Mouse (Mus musculus) urinary bladder, postnatal 4 days (tissue): ENCODE measurements around the gene Shc1.
A peak's percentile ranks its signal among the peaks of the same experiment; 100 is the strongest.

Source experiments
- DNase-seq, 2 experiments: peaks; one replicate each; pipeline ENCODE4 v3.0.0; 2021 to 2022; ENCODE audit warnings: low spot score in 2 of 2

Shc1 gene

DNA sequence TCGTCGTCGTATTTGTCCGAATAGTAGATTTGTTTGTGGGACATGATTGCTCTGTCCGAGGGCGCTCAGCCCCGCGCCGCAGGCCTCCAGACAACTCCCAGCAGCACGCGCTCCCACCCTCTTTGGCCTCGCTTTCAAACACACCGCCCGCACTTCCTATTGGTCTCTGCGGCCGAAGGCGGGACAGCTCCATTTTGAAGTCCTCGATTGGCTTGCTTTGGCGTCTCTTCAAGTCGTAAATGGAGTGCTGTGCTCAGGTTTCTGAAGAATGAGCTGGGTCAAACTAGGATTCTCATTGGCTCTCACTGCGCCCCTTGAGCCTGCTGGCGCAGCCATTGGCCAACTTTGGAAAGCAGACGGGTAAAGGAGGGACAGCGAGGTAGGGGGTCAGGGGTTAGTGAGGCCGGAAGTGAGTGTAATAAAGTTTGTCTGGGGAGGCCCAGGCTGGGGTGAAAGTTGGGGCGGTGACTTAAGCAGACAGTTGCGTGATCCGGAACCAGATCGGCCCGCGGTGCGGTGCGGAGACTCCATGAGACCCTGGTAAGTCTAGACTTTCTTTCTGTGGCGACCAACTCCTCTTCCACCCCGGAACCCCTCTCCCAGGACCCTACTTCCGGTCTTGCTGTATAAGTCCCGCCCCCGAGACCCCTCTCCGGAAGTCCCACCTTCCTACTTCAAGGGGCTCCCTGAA is at the start of gene Shc1, which contains the start of gene Cks1b:
Gene Shc1 (plus strand): TSS at position 274 of the 691 bp plus-strand sequence.
Gene Cks1b (minus strand): TSS at position 214 of the 691 bp plus-strand sequence.
- DNase-seq = peak; percentile 94 to 95

DNA sequence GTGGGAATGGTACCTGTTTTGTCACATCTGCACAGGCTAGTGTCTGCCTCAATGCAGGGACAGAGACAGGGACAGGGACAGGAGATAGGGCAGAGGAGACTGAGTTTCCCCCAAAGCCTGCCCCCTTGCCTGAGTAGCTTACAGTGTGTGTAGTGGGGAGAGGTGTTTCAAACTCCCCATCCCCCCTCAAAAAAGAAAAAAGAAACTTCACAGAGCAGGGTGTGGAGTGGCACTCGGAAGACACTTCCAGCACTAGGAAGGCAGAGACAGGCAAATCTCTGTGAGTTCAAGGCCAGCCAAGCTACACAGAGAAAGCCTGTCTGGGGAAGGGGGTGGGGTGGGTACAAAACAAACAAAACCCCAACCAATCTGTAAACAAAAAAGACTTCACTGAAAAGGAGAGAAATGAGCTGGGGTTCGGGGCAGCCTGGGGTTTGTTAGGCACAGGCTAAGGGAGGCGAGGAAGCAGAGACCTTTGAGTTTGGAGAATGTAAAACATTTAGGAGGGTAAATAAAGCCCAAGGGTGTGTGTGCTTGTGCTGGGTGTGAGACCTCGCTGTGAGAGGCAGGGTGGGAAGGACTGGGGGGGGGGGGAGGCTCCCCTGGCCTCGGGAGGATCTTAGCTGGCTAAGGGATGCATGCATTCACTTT is 44.5 kb upstream of the Shc1 start:
- no peak for DNase-seq

DNA sequence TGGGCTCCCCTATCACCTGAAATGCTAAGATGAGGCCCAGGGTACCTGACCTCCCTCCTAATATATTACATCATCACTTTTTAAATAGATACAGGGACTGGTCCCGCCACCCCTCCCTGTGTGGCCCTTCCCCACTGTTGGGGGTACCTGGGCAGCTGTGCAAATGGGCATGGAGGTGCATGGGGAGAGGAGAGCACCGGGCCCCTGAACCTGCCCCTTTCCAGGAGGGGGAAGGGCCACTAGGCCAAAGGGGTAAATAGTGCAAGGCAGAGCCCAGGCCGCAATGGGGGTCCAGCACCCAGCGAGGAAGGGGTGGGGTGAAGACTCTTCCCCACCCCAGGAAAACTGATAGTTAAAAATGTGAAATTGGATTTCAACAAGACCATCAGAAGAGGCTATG is 40.4 kb upstream of the Shc1 start:
- DNase-seq = no peak

DNA sequence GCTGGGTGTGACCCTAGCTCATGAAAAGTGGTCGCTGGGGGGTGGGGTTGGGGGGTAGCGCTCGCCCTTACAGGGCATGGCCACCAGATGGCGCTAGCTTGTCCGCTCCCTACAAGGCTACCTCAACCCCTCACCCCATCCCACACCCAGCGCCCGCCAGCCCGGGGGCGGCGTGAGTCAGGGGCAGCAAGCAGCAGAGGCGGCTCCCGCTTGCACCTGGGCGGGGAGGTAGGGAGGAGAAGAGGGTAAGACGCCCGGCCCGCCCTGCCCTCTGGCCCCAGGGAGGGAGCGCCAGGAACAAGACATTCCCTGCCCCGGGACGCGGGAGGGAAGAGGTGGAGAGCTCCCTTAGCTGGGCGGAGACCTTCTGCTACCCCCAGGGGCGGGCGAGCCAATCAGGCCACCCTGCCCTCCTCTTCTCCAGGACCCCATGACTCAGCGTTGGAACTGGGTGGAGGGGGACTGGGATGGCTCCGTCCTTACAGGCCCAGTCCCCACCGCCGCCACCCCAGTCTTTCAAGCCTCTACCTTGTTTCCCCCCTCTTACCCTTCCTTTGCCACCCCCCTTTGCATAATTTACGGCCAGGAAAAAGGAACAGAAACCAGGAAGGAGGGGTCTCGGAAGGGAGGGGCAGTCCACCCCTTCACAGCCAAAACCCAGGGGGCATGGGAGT is 39.7 kb upstream of the Shc1 start:
- DNase-seq = peak; percentile 82 to 83

DNA sequence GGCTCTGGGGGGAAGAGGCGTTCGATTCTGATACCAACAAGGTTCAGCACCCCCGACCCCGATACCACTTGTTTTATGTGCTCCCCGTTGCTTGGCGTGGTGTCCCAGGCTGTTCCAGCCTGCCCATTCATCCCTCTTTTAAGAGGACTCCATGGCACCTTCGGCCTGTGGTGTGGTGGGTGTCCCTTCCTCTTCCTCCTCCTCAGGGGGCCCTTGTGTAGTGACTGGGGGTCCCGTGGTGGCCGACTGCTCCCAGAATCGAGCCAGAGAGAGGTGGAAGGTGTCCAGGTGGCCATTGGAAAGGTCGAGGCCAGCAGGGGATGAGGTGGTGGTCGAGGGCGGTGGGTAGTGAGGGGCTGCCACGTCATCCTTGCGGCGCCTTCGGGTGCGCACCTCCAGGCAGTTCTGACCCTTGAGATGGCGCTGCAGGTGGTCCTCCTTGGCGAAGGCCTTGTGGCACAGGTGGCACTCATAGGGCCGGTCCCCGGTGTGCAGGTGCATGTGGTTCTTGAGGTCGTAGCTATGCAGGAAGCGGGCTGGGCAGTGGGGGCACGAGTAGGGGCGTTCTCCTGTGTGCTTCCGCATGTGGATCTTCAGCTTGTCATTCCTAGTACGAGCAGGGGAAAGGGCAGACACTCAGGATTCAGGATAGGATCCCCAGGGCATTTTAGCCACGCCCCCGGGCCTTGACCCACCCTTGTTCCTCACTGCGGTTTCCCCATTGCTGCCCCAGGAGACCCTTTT is 38.7 kb upstream of the Shc1 start:
- no peak for DNase-seq

DNA sequence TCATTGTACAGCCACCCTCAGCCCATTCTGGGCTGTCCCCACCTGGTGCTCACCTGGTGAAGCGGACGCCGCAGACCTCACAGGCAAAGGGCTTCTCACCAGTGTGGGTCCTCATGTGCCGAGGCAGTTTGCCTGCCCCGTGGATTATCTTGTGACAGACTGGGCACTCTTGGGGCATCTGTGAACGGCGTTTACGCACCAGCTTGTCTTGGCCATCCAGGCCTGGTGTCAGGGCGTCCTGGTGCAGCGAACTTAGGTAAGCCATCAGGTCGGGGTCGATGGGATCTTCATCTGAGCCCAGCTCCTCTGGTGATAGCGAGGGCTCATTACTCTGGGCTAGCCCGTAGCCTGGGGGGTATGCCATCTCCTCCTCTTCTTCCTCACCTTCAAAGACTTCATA is 38.0 kb upstream of the Shc1 start:
- DNase-seq = no peak

DNA sequence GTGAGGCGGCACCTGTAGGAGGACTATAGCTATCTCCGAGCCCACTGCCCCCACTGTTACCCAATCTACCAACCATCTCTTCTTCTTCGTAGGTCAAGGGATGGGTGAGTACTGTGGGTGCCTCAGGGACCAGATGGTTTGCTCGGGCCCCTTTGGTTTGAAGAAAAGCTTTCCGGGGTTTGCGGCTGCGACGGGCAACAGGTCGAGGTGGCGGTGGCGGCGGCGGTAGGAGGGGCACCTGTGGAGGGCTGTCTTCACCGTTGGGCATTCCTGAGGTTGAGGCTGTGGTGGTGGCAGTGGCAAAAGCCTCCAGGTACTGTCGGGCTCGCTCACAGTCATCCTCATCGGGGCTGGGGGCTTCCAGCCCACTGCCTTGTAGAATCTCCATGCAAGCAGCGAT is 37.5 kb upstream of the Shc1 start:
- no peak for DNase-seq

DNA sequence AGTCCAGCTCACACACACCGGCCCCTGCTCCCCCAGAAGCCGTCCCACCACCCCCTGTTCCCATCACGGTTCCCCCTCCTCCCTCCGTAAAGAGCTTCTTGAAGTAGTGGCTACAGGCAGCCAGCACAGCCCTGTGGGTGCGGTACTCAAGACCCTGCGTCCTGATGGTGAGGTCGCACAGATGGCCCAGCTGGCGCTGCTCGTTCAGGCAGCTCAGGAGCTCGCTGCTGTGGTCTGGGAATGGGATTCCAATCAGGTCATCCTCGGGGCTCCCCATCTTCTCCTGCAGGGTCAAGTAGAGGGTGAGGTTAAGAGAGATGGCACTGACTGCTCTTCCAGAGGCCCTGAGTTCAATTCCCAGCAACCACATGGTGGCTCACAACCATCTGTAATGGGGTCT is 37.0 kb upstream of the Shc1 start:
- no peak for DNase-seq

DNA sequence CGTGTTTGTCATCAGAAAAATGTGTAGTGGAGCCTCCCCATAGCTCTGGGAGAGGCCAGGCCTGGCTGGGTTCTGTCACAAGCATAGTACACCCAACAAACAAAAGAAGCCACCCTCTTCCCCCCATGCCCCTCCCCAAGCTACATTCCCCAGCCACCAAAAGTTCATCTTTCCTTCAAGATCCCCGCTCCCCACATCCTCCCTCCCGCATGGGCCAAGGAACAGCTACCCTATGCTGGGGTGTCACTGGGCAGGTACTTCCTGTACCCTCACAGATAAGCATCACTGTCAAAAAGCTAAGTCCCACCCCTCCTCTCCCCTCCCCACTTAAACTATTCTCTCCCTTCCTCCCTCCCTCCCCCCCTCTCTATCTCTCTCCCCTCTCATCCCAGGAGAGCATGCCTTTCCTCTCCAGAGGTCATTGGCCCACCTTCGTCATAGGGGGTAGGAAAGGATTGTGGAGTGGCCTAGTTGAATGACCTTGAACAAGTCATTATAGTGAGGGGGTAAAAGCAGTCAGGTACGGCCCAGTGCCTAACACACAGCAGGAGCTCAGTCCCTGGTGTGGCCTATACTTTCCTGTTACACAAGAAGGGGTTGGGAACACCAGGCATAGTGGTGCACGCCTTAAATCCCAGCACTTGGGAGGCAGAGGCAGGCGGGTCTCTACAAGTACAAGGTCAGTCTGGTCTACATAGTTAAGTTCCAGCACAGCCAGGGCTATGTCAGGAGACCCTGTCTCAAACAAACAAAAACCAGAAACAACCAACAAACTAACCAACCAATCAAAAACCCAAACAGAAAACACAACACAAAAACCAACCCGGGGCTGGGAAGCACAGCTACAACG is 36.0 kb upstream of the Shc1 start:
- DNase-seq = no peak

DNA sequence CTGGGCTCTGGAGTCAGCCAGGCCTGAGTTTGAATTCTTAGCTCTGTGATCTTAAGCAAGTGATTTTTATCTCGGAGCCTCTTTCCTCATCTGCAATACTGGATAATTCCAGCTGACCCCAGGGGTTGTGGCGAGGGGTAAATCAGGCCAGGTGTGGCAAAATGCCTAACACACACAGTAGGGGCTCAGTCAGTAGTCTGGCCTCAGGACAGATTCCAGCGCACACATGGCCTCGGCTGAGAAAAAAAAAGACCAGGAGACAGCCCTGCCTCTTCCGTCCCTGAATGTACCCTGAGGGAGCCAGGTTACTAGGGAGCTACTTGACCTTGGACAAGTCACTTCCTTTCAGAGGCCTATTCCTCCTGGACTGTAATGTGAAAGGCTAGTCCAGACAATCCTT is 35.3 kb upstream of the Shc1 start:
- no peak for DNase-seq

DNA sequence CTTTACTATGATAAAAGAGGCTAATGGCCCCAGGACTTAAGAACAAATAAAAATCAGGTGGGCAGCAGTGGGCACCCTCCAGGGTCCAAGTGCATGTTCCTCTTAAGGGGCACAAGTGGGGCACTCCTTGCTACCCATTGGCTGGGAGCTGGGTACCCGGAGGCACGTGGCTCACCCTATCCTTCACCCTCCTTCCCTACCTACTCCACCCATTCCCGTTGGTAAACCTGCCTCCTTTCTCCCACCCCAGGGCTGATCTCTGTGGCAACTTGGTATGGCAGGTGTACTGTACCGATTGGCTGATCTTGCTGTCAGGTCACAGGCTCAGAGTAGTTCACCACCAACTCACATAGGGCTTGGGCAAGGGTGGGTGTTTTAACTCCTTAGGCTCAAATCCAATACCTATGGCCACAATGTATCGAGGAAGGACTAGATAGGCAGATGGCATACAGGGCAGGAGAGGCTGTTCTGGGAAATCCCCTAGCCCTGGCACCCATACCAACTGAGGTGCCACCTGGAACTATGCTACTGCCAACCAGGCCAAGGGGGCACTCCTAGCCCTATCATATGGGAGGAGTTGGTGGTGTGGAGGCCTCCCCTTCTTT is 34.5 kb upstream of the Shc1 start:
- DNase-seq = no peak

DNA sequence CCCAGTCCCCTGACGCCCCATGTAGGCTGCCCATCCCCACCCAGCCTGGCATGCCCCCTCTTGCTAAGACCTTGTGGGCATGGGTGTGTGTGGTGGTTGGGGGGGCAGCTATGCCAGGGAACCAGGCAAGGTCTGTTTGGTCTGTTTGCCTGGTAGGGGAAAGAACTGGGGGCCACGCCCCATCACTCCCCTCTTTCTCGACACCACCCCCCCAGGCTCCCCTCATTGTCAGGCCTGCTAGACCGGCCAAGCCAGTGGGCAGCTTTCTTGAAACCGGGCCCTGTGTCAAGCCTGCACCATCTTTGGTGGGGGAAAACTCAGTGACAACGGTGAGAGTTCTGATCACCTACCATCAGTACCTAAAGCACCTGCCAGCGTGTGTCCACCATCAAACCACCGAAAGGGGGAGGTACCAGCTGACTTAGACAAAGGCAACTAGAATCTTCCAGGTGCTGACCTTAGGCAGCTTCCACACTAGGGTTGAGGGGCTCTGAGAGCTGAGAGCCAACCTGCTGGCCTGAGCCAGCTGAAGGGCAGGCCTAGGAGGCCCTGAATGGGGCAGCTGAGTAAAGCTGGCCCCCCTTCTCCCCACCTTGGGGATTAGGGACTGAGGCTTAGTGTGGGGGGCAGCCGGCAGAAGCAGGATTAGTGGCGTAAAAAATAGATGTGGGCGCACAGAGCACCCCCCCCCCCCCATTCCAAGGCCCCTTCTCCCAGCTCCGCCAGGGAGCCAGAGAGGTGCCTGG is 33.7 kb upstream of the Shc1 start:
- DNase-seq = no peak

DNA sequence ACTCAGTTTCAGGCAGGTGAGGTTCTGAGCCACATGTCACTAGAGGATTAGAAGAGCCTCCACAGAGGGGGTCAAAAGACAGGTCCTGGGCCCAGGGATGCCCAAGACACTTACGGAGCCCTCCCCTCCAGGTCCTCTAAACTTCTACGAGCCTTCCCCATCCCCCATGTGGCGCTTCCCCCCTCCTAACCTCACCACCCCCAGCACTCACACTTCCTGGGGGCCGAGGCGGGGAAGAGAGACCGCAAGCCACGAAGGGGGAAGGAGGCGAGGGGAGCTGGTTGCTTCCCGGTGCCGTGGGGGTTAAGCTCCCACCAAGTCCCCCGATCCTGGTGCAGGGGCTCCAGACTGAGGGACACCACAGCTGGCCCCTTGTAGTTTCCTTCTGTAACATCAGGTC is 32.8 kb upstream of the Shc1 start:
- DNase-seq = no peak

DNA sequence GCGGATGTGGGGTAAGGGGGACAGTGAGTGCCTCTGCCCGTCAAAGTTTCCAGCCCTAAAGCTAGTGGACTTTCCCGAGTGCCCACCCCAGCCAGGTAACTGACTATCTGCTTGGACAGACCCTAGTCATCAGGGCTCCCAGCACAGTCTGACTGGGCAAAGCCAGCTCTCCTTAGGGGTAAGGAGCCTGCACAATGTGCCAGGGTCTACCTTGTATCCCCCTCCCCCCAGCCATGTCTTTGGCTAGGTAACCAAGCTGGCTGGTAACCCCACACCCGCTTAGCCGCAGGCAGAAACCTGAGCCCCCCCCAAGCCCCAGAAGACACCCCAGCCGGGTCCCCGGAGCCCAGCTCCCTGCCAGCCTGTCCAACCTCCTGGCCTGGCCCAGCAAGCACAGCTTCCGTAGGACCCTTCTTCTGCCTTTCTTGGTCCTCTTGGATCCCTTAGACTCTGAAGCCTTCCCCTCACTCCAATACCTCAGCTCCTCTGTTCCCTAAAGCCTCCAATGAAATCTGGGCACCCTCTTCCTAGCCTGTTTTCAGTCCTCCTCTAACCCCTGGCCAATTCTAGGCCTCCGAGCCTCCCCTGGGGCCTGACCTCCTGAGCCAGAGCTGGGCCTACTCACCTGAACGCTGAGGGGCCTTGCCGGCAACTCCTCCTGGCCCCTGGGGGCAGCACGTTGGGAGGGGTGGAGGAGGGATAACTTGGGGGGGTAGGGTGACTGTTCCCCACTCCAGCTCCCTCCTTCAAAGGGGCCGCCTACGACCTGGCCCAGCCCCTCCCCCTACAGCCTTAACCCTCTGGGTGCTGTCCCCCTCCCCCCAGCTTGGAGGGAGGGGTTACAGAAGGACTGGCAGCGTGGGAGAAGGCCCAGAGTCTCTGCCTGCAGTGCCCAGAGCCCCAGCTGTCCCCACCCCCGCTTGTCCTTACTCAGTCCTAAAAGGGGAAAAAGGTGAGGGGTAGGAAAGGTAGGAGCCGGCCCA is 31.5 kb upstream of the Shc1 start:
- DNase-seq = no peak

DNA sequence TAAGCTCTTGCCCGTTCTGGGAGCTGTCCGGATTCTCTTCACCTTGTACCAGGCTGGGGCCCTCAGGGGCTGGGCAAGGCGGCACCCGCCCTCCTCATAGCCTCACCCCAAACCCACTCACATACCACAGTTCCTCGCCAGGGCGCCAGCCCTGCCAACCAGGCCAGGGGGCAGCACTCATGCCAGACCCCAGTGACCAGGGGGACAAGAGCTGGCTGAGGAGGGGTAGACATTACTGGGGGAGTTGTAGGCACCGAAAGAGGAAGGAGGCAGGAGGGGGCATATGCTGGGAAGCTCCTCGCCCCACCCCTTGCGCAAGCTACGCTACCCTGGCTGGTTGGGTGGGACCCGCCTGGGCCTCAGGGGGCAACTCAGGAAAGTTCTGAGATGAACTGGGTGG is 30.6 kb upstream of the Shc1 start:
- no peak for DNase-seq

DNA sequence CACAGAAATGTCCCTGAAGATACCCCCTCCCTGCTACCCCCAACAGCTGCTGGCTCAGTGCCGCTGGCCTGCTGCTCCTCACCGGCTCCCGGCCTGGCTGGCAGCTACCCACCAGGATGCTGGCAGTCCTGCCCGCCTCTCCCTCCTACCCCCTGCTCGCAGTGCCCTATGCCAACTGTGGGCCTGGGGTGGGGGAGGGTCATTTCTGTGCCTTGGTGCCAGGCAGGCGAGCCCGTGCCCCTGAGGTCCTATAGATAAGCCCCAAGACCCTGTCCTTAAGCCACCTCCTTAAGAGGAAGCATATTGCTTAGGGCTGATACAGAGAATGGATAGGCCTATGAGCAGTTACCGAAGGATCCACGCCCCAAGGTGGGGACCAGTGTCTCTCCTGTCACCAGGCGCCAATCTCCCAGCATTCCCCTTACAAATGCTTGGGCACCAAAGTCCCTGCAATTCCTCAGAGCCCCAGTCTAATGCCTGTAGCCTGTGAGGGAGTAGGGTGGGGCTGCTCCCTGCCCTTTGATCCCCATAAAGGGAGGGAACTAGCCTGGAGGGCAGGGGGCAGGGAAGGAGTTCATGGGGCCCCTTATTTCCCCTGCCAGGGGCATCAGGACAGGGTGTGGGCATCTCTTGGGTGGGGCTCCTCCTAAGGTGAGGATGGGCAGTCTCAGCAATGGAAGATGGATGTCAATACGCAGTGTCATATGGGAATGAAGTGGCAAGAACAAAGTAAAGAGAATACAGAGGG is 29.9 kb upstream of the Shc1 start:
- DNase-seq = no peak

DNA sequence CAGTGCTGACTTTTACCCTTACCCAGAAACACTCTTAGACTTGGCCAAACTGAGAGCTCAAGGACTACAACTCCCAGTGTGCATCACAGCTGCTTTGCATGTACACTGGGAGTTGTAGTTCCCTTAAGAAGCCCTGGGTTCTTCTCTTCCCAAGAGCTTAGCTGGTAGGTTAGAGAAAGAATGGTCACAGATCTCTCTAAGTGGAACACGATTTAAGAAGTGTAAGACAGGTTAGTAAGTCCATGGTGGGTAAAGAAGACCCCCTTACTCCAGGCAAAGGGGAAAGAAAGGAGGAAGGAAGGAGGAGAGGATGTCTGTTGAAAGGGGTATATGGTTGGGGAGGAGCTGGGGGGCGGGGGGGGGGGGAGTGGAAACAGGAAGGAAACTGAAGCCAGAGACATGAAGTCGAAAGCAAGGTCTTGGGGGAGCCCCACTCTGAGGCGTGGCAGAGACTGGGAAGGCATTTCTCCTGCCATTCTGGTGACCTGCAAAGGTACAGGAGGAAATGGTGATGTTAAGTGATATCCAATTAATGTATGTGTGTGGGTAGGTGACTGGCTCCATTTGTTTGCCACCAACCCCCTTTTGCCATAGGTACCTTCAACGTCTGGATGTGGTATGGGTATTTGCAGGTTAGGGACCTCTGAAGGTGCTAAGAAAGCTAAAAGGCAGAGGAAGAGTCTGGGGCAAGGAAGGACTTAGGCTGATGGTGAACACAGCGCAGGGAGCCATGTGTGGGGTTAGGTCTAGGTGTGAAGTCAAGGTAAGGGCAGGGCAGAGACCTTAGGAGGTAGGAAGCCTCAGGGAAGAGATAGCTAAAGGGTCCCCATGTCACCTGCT is 29.1 kb upstream of the Shc1 start:
- DNase-seq = no peak
